Mouse (Mus musculus): Measurements from ENCODE around the gene Trmt61a. TPM values are rescaled to one million over a fixed set of nuclear protein-coding genes. Genes with fewer than 3 reads are reported as not detected.
"Not testable (repeated sequence)": the region's sequence is repeated elsewhere in the genome, so short reads cannot be mapped to it uniquely, and the experiment has no call there.

The Trmt61a gene
- total RNA-seq, 2 experiments from 2014 or later: 19.2 to 19.5 TPM

- intact Hi-C loops (cut with DNase I): no loop called here
Measured at GRCm38 (mm10) chr12:111693341-111694270, 15.7 kb downstream of the Trmt61a start.

DNA sequence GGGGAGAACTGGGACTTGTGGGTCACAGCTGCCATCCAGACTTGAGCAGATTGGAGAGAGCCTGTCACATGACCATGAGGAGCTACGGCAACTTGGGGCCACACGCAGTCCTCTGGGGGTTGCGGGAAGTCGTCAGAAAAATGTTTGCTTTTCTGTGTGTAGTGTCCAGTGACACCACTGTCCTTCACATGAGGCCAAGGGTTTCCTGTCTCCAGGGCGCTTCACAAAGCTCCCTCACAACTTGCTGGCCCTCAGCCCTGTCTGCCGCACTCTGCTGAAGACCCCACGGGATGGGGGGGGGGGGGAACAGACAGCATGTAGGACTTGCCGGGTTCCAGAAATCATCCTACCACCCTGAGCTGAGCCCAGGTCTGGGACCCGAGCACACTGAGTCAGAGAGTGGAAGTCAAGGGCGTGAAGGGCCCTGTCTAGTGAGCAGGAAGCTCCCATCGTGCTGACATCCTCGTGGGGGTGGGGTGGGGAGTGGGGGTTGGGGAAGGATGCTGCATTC, 16.4 kb downstream of the Trmt61a start:
- intact Hi-C loops (cut with DNase I): no loop called here
- DNase-seq (ENCODE audit: extremely low spot score in 1 of 2, low spot score in 2 of 2): peak in 1 of 2 experiments; percentile 66

More at GRCm38 (mm10) chr12:111693341-111694270, 15.7 kb downstream of the Trmt61a start:
- peak; percentile 77 to 85 for DNase-seq (ENCODE audit: extremely low spot score in 1 of 2, low spot score in 2 of 2)

DNA sequence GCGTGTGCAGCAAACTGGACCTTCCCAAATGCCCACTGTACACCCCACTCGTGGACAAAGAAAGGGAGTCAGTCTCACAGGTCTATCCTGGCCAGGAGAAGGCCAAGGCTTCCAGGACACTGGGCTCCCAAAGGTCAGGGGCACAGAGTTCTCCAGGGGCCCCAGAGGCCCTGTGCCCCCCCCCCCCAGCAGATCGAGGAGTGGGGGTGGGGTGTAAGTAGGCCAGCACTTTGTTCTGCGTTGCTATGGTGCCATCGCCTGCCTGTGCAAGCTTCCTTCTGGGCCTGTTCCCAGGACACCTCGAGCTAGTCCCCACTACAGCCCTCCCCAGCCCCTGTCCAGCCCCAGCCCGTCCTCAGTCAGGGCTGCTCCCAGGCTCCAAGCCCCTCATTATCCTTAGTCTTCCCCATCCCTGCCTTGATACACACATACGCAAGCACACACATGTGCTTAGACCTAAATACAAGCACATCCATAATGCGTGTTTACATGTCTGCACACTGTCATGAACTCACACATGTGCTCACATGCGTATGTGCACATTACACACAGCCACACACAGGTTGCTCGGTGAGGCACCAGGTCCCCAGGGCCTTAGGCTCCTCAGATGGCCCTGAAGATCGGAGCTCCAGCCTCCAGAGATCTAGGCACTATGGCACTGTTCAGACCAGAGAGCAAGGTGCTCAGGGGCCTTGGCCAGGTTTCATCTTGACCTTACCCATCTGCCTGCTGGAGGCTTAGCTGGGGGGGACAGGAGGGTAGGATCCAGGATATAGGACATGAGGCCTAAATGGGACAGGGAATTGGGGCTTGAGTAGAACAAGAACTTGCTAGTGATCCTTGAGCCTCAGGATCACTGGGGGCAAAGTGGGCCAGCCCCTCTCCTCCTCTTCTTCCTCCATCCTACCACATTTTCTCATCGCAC, 17.2 kb downstream of the Trmt61a start:
- intact Hi-C loops (cut with DNase I): loop anchor here (5.0 kb wide), 1 partner anchor 43 kb away; no protein-coding TSS in a partner anchor
- DNase-seq (ENCODE audit: extremely low spot score in 1 of 2, low spot score in 2 of 2): peak; percentile 75 to 80

DNA sequence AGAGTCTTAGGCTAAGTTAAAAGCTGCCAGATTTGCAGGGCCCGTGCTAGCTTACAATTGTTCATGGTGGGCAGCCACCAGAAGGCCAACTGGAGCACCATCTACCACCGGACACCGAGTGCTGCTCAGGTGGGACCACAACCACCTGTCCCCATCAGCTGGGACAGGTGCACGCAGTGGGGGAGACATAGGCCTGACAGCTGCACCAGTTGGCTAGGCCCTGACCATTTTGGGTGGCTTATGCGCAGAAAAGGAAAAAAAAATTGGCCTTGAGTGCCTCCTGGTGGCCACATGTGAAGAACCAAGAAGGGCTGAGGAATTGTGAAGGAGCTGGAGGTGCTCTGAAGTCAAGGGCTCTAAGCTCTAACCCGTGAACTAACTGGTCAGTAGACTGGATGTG, 18.3 kb downstream of the Trmt61a start:
- peak; percentile 71 to 81 for DNase-seq (ENCODE audit: extremely low spot score in 1 of 2, low spot score in 2 of 2)
- intact Hi-C loops (cut with DNase I): loop anchor here (1.0 to 5.0 kb wide), 2 partner anchors 28 to 44 kb away; no protein-coding TSS in a partner anchor

GRCm38 (mm10) chr12:111697708-111698107, 19.8 kb downstream of the Trmt61a start:
- no peak for DNase-seq (ENCODE audit: extremely low spot score in 1 of 2, low spot score in 2 of 2)
- intact Hi-C loops (cut with DNase I): loop anchor here (5.0 kb wide), 1 partner anchor 45 kb away; no protein-coding TSS in a partner anchor

GRCm38 (mm10) chr12:111698346-111698913, 20.5 kb downstream of the Trmt61a start:
- no peak for DNase-seq (ENCODE audit: extremely low spot score in 1 of 2, low spot score in 2 of 2)
- intact Hi-C loops (cut with DNase I): loop anchor here (5.0 kb wide), 1 partner anchor 46 kb away; no protein-coding TSS in a partner anchor

- no peak for DNase-seq (ENCODE audit: extremely low spot score in 1 of 2, low spot score in 2 of 2)
- intact Hi-C loops (cut with DNase I): loop anchor here (5.0 kb wide), 1 partner anchor 47 kb away; no protein-coding TSS in a partner anchor
Measured at GRCm38 (mm10) chr12:111699542-111699941, 21.6 kb downstream of the Trmt61a start.

GRCm38 (mm10) chr12:111700920-111701458, 23.1 kb downstream of the Trmt61a start:
- no peak for DNase-seq (ENCODE audit: extremely low spot score in 1 of 2, low spot score in 2 of 2)
- intact Hi-C loops (cut with DNase I): no loop called here

DNA sequence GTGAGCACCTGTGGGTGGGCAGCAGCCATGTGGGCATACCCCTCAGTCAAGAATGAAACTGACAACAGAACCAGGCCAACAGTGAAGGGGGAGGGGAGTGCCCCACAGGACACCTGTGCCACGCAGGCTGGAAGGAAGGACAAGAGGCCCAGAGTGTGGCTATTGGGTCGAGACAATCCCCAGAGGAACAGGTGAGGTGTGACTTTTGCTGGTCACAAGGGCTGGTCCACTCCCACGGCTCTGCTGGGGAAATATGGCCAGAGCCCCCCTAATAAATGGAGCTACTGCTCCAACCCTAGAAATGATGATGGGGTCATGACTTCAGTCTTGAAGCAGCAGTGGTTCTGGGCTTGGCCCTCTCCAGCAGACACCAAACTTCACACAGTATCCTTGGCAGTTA, 25.4 kb downstream of the Trmt61a start:
- intact Hi-C loops (cut with DNase I): no loop called here
- DNase-seq (ENCODE audit: extremely low spot score in 1 of 2, low spot score in 2 of 2): no peak

DNA sequence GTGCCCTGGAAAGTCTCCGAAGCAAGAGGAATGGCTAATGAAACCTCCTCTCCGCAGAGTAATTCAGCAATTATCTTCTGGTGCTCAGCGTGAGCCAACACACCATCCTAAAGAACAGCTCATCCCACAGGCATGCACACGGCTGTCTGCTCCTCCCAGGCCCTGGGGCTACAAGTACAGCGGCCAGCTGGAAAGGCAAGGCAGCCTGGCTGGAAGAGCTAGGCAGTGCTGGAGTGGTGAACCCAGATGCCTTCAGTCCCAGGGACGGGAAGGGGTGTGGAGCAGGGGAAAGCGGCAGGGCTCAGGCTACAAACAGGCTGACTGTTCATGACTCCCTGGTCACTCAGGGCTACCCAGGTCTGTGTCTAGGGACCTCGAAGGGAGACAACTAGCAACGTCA, 26.7 kb downstream of the Trmt61a start:
- intact Hi-C loops (cut with DNase I): no loop called here
- DNase-seq (ENCODE audit: extremely low spot score in 1 of 2, low spot score in 2 of 2): peak in 1 of 2 experiments; percentile 71

DNA sequence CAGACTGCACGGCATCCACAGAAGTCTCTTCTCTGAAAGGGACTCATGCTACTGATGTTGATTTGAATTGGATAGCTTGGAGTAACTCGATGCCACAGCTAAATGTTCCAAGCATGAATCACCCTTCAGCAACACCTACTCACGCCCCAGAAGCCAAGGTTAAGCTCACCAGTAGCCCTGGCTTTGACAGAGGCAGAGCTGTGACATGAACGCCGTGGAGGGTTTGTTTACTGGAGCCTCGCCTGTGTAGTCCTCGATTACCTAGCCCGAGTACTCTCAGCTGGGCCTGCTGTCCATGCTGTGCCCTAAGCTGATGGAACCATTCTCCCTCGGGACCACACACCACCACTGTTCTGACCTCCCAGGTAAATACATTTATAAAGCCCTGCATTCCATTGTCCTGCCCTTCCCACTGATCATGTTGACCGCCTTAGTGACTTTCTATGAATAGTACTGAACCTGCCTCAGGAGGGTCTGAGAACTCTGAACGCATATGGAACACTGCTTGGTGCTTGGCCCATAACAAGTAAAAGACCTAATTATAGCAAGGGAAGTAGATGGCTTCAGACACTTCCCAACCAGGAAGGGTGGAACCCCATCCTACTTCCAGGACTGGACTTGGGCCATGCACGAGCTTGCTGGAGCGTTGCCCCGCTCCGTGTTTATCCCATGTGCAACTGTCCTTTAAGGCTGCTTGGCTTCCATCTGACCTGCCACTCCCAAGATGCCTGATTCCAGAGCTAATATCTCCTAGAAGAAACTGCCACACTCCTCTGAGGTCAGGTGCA, 27.5 kb downstream of the Trmt61a start:
- intact Hi-C loops (cut with DNase I): no loop called here
- peak in 1 of 2 experiments; percentile 80 for DNase-seq (ENCODE audit: extremely low spot score in 1 of 2, low spot score in 2 of 2)

GRCm38 (mm10) chr12:111708181-111708580, 30.3 kb downstream of the Trmt61a start:
- intact Hi-C loops (cut with DNase I): no loop called here
- DNase-seq (ENCODE audit: extremely low spot score in 1 of 2, low spot score in 2 of 2): peak in 1 of 2 experiments; percentile 74

- no peak for DNase-seq (ENCODE audit: extremely low spot score in 1 of 2, low spot score in 2 of 2)
- intact Hi-C loops (cut with DNase I): loop anchor here (5.0 kb wide), 1 partner anchor 38 kb away; the partner anchor contains the start of gene Ckb
Measured at GRCm38 (mm10) chr12:111710091-111710490, 32.2 kb downstream of the Trmt61a start.

DNA sequence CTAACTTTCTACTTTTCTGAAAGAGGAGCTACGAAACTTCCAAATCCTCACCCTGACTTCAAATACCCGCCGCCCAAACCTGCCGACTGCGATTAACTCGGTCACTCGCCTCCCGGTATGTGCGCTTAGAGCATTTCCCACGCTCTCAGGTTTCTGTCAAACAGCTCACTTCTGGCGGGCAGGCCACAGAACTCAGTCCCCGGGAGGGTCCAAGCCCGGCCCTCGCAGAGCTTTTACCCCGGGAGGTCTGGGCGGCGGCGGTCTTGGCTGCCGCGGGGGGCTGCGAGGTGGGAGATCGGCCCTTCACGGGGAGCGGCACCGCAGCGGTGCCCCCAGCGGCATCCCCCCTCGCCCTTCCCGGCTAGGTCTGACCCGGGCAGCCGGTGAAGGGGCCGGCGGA, 34.6 kb downstream of the Trmt61a start:
- DNase-seq (ENCODE audit: extremely low spot score in 1 of 2, low spot score in 2 of 2): no peak
- intact Hi-C loops (cut with DNase I): loop anchor here (5.0 kb wide), 1 partner anchor 40 kb away; the partner anchor contains the start of gene Ckb

GRCm38 (mm10) chr12:111713004-111713651, 35.2 kb downstream of the Trmt61a start, which contains the start of the genes Bag5 and Apopt1:
Gene Bag5 (minus strand): TSS chr12:111713257.
Gene Apopt1 (plus strand): TSS chr12:111713261.
- DNase-seq (ENCODE audit: extremely low spot score in 1 of 2, low spot score in 2 of 2): peak; percentile 85 to 94
- intact Hi-C loops (cut with DNase I): loop anchor here (5.0 kb wide), 1 partner anchor 41 kb away; the partner anchor contains the start of gene Ckb

- intact Hi-C loops (cut with DNase I): loop anchor here (5.0 kb wide), 1 partner anchor 42 kb away; the partner anchor contains the start of gene Ckb
Measured at GRCm38 (mm10) chr12:111713880-111714279, 36.0 kb downstream of the Trmt61a start.

More at GRCm38 (mm10) chr12:111713880-111714279, 36.0 kb downstream of the Trmt61a start:
- not testable (repeated sequence) for DNase-seq (ENCODE audit: extremely low spot score in 1 of 2, low spot score in 2 of 2)
